Mouse (Mus musculus): ENCODE measurements around the gene Son. TPM values are rescaled to one million over a fixed set of nuclear protein-coding genes. Genes with fewer than 3 reads are reported as not detected.

Gene Son
- total and polyA plus RNA-seq, 3 experiments: 93.6 to 182 (median 157) TPM

GRCm38 (mm10) chr16:91630584-91630983 lies 16.7 kb upstream of the Son start:
- no peak for TF ChIP-seq SIN3A (IDR thresholded peaks at IDR 0.05; ENCODE audit: low read length)
- TF ChIP-seq KAT2A (conservative IDR thresholded peaks at IDR 0.05; ENCODE audit: low read depth, low read length): no peak
- no peak for TF ChIP-seq GATA1 (IDR thresholded peaks at IDR 0.05; ENCODE audit: low read depth, low read length)
- no peak for TF ChIP-seq TBP (IDR thresholded peaks at IDR 0.05; ENCODE audit: low read depth, low read length)
- TF ChIP-seq RAD21 (IDR thresholded peaks at IDR 0.05; ENCODE audit: low read depth, low read length): no peak
- no peak for TF ChIP-seq CHD2 (IDR thresholded peaks at IDR 0.05; ENCODE audit: low read length)
- TF ChIP-seq SMC3 (IDR thresholded peaks at IDR 0.05; ENCODE audit: low read depth, low read length): no peak
- no peak for TF ChIP-seq MAFK (IDR thresholded peaks at IDR 0.05; ENCODE audit: borderline replicate concordance, low read depth, low read length)
- TF ChIP-seq CHD1 (IDR thresholded peaks at IDR 0.05; ENCODE audit: low read depth, low read length): no peak
- no peak for TF ChIP-seq POLR2AphosphoS5 (IDR thresholded peaks at IDR 0.05; ENCODE audit: borderline replicate concordance, low read depth, low read length)
- TF ChIP-seq JUND (IDR thresholded peaks at IDR 0.05; ENCODE audit: low read depth, low read length): no peak
- no peak for TF ChIP-seq ZKSCAN1 (IDR thresholded peaks at IDR 0.05; ENCODE audit: low read depth, low read length)
- TF ChIP-seq NRF1 (IDR thresholded peaks at IDR 0.05; ENCODE audit: insufficient read depth, low read depth, low read length, poor library complexity, severe bottlenecking): no peak
- 0 out of 2 replicates have a peak, but pooled peaks cover 2% of the 10 kb centered on the region for H3K79me2 ChIP-seq (ENCODE audit: control insufficient read depth, insufficient read depth, low read length, poor library complexity)
- H3K36me3 ChIP-seq (ENCODE audit: control insufficient read depth in 1 of 2, insufficient read depth in 2 of 2, low read length in 2 of 2): peaks cover 0 to 33% of the 10 kb centered on the region in 2 experiments; a peak in 3 of 4 replicates
- H3K9ac ChIP-seq (ENCODE audit: control insufficient read depth, low read depth, low read length, poor library complexity, severe bottlenecking): no peak overlapping the region
- no peak overlapping the region for H3K27ac ChIP-seq (ENCODE audit: control insufficient read depth, low read depth, low read length)
- H3K4me3 ChIP-seq (ENCODE audit: control insufficient read depth in 1 of 2, insufficient read depth in 1 of 2, low read depth in 2 of 2, low read length in 2 of 2): no peak overlapping the region
- H3K9me3 ChIP-seq (replicated peaks; ENCODE audit: insufficient read depth, low read length): no peaks in the 10 kb centered on the region
- no peak for DNase-seq (ENCODE audit: low read depth, low spot score)
- H3K4me1 ChIP-seq (ENCODE audit: control insufficient read depth in 1 of 2, insufficient read depth in 2 of 2, low read length in 2 of 2): no peaks in the 10 kb centered on the region
- H3K27me3 ChIP-seq (ENCODE audit: control insufficient read depth in 1 of 2, insufficient read depth in 2 of 2, low read length in 2 of 2): no peaks in the 10 kb centered on the region

- no peaks in the 10 kb centered on the region for H3K27me3 ChIP-seq (ENCODE audit: control insufficient read depth in 1 of 2, insufficient read depth in 2 of 2, low read length in 2 of 2)
- H3K9ac ChIP-seq (ENCODE audit: control insufficient read depth, low read depth, low read length, poor library complexity, severe bottlenecking): no peak overlapping the region
- DNase-seq (ENCODE audit: low read depth, low spot score): no peak
- H3K27ac ChIP-seq (ENCODE audit: control insufficient read depth, low read depth, low read length): no peak overlapping the region
- H3K36me3 ChIP-seq (ENCODE audit: control insufficient read depth in 1 of 2, insufficient read depth in 2 of 2, low read length in 2 of 2): peaks cover 0 to 33% of the 10 kb centered on the region in 2 experiments; a peak in 3 of 4 replicates
- H3K4me3 ChIP-seq (ENCODE audit: control insufficient read depth in 1 of 2, insufficient read depth in 1 of 2, low read depth in 2 of 2, low read length in 2 of 2): no peak overlapping the region
- no peaks in the 10 kb centered on the region for H3K9me3 ChIP-seq (replicated peaks; ENCODE audit: insufficient read depth, low read length)
- H3K4me1 ChIP-seq (ENCODE audit: control insufficient read depth in 1 of 2, insufficient read depth in 2 of 2, low read length in 2 of 2): no peaks in the 10 kb centered on the region
- TF ChIP-seq POLR2AphosphoS5 (IDR thresholded peaks at IDR 0.05; ENCODE audit: borderline replicate concordance, low read depth, low read length) (no peak), MAX (IDR thresholded peaks at IDR 0.05; ENCODE audit: low read length) (no peak), MAFK (IDR thresholded peaks at IDR 0.05; ENCODE audit: borderline replicate concordance, low read depth, low read length) (no peak), ELF1 (IDR thresholded peaks at IDR 0.05; ENCODE audit: low read depth, low read length) (no peak), BHLHE40 (IDR thresholded peaks at IDR 0.05; ENCODE audit: borderline replicate concordance, low read depth, low read length) (no peak), MYC (IDR thresholded peaks at IDR 0.05; ENCODE audit: low read depth, low read length) (no peak), GABPA (IDR thresholded peaks at IDR 0.05; ENCODE audit: low read depth, low read length) (no peak), KAT2A (conservative IDR thresholded peaks at IDR 0.05; ENCODE audit: low read depth, low read length) (no peak), ZNF384 (IDR thresholded peaks at IDR 0.05; ENCODE audit: low read depth, low read length) (no peak), UBTF (IDR thresholded peaks at IDR 0.05; ENCODE audit: borderline replicate concordance, insufficient read depth, low read depth, low read length) (no peak), TAL1 (IDR thresholded peaks at IDR 0.05; ENCODE audit: low read length) (no peak), TCF12 (IDR thresholded peaks at IDR 0.05; ENCODE audit: low read depth, low read length) (no peak)
- H3K79me2 ChIP-seq (ENCODE audit: control insufficient read depth, insufficient read depth, low read length, poor library complexity): 0 out of 2 replicates have a peak, but pooled peaks cover 2% of the 10 kb centered on the region
These were observed 14.9 kb upstream of the Son start for GRCm38 (mm10) chr16:91632439-91632838.

All from MEL (cell line).